In genomic region chr7:111412957-111413356, GRCm38 (mm10) we compare ENCODE assay signal across 19 mouse cellular contexts.
DNase-seq lines count a peak whose midpoint lies in the region; ATAC-seq and TF ChIP-seq lines count a peak whose summit lies in the region.
"Had no signal": no experiment of that assay in that cellular context is flagged by ENCODE, and none has a peak within 500 bp of the region (broad histone marks: within the 10 kb centered on the region; RNA-seq: fewer than 3 reads in every experiment).

No protein-coding gene starts in this region.

- TF ChIP-seq CTCF in forebrain, postnatal 0 days (IDR thresholded peaks at IDR 0.05; ENCODE audit: low read depth), result no peak
- TF ChIP-seq CTCF in hindbrain, postnatal 0 days (IDR thresholded peaks at IDR 0.05; ENCODE audit: low read depth), result no peak

- no peak overlapping the region for H3K9ac ChIP-seq in forebrain, postnatal 0 days
- no peak overlapping the region for H3K9ac ChIP-seq in forebrain, embryonic 11.5 days (ENCODE audit: low read length)
- H3K9ac ChIP-seq in hindbrain, embryonic 13.5 days, result no peak overlapping the region
- H3K9ac ChIP-seq in hindbrain, embryonic 12.5 days, result no peak overlapping the region
- H3K9ac ChIP-seq in lung, embryonic 16.5 days (ENCODE audit: low read length), result no peak overlapping the region
- no peak overlapping the region for H3K9ac ChIP-seq in hindbrain, postnatal 0 days (replicated peaks; ENCODE audit: low read length)
- H3K9ac ChIP-seq: embryonic facial prominence, embryonic 13.5 days; heart, embryonic 12.5 days; hindbrain, embryonic 15.5 days; limb, embryonic 12.5 days; liver, embryonic 13.5 days had no signal

- H3K4me3 ChIP-seq in forebrain, postnatal 0 days (ENCODE audit: low read depth, low read length), result no peak overlapping the region
- H3K4me3 ChIP-seq in forebrain, embryonic 11.5 days (ENCODE audit: low read depth, low read length), result no peak overlapping the region
- no peak overlapping the region for H3K4me3 ChIP-seq in hindbrain, embryonic 13.5 days
- H3K4me3 ChIP-seq in hindbrain, embryonic 12.5 days, result no peak overlapping the region
- no peak overlapping the region for H3K4me3 ChIP-seq in lung, embryonic 16.5 days (ENCODE audit: low read length)
- H3K4me3 ChIP-seq in hindbrain, postnatal 0 days (ENCODE audit: low read length), result no peak overlapping the region
- H3K4me3 ChIP-seq: embryonic facial prominence, embryonic 13.5 days; heart, embryonic 12.5 days; hindbrain, embryonic 15.5 days; limb, embryonic 12.5 days; liver, embryonic 13.5 days had no signal

- H3K27ac ChIP-seq in forebrain, postnatal 0 days (ENCODE audit: low read depth, low read length), result no peak overlapping the region
- H3K27ac ChIP-seq in forebrain, embryonic 11.5 days (ENCODE audit: low read depth, low read length), result no peak overlapping the region
- 0 out of 2 replicates have a peak overlapping the region, but pooled peaks have one; percentile 8 for H3K27ac ChIP-seq in hindbrain, embryonic 13.5 days
- H3K27ac ChIP-seq in hindbrain, embryonic 12.5 days, result no peak overlapping the region
- H3K27ac ChIP-seq in lung, embryonic 16.5 days (ENCODE audit: low read length), result peak overlapping the region; percentile 33; the same call in 1 of the 2 replicates
- H3K27ac ChIP-seq in hindbrain, postnatal 0 days, result no peak overlapping the region
- H3K27ac ChIP-seq: embryonic facial prominence, embryonic 13.5 days; hindbrain, embryonic 15.5 days; limb, embryonic 12.5 days; liver, embryonic 13.5 days had no signal

- no peak for DNase-seq in forebrain, postnatal 0 days
- no peak for DNase-seq in forebrain, embryonic 11.5 days (ENCODE audit: low spot score)
- DNase-seq in lung, postnatal 14 days, result no peak
- peak; percentile 55 for DNase-seq in hindbrain, postnatal 0 days (ENCODE audit: low spot score)
- DNase-seq: adrenal gland, postnatal 14 days; cerebellum, adult 11 months; cerebellum, postnatal 10 days; layer of hippocampus, adult 9-11 months; liver, embryonic 13.5 days; right cerebral cortex, postnatal 4 days had no signal

- H3K4me1 ChIP-seq in forebrain, postnatal 0 days (ENCODE audit: insufficient read depth), result peaks cover 3% of the 10 kb centered on the region; the same call in 1 of the 2 replicates
- no peaks in the 10 kb centered on the region for H3K4me1 ChIP-seq in forebrain, embryonic 11.5 days (replicated peaks; ENCODE audit: control insufficient read depth, insufficient read depth, low read length)
- H3K4me1 ChIP-seq in hindbrain, embryonic 13.5 days (replicated peaks), result no peaks in the 10 kb centered on the region; the same call in none of the 2 replicates
- 0 out of 2 replicates have a peak, but pooled peaks cover 2% of the 10 kb centered on the region for H3K4me1 ChIP-seq in hindbrain, embryonic 12.5 days
- no peaks in the 10 kb centered on the region; the same call in 1 of the 2 replicates for H3K4me1 ChIP-seq in lung, embryonic 16.5 days (replicated peaks; ENCODE audit: control insufficient read depth, insufficient read depth, low read length)
- H3K4me1 ChIP-seq in hindbrain, postnatal 0 days (ENCODE audit: insufficient read depth, low read length), result 0 out of 2 replicates have a peak, but pooled peaks cover 3% of the 10 kb centered on the region
- H3K4me1 ChIP-seq: embryonic facial prominence, embryonic 13.5 days; heart, embryonic 12.5 days; limb, embryonic 12.5 days; liver, embryonic 13.5 days had no signal

- H3K36me3 ChIP-seq in forebrain, postnatal 0 days (ENCODE audit: insufficient read depth), result no peaks in the 10 kb centered on the region
- no peaks in the 10 kb centered on the region for H3K36me3 ChIP-seq in forebrain, embryonic 11.5 days (ENCODE audit: control insufficient read depth, insufficient read depth, low read length)
- no peaks in the 10 kb centered on the region for H3K36me3 ChIP-seq in hindbrain, embryonic 13.5 days
- no peaks in the 10 kb centered on the region for H3K36me3 ChIP-seq in hindbrain, embryonic 12.5 days
- H3K36me3 ChIP-seq in lung, embryonic 16.5 days (ENCODE audit: control insufficient read depth, insufficient read depth, low read length), result no peaks in the 10 kb centered on the region
- no peaks in the 10 kb centered on the region for H3K36me3 ChIP-seq in hindbrain, postnatal 0 days (ENCODE audit: insufficient read depth, low read length)
- H3K36me3 ChIP-seq: embryonic facial prominence, embryonic 13.5 days; heart, embryonic 12.5 days; hindbrain, embryonic 15.5 days; limb, embryonic 12.5 days; liver, embryonic 13.5 days had no signal

- ATAC-seq in forebrain, postnatal 0 days, result peak; percentile 64
- ATAC-seq in forebrain, embryonic 11.5 days (replicated peaks; ENCODE audit: low FRiP score), result no peak
- ATAC-seq in hindbrain, embryonic 13.5 days (ENCODE audit: low FRiP score), result no peak
- no peak for ATAC-seq in hindbrain, embryonic 12.5 days (ENCODE audit: low FRiP score)
- ATAC-seq in lung, embryonic 16.5 days (ENCODE audit: low read depth), result no peak
- ATAC-seq in hindbrain, postnatal 0 days, result peak; percentile 85
- ATAC-seq: intestine, postnatal 0 days had no signal

- no peaks in the 10 kb centered on the region for H3K27me3 ChIP-seq in forebrain, postnatal 0 days (ENCODE audit: insufficient read depth, low read length)
- no peaks in the 10 kb centered on the region for H3K27me3 ChIP-seq in forebrain, embryonic 11.5 days (ENCODE audit: control insufficient read depth, insufficient read depth, low read length)
- no peaks in the 10 kb centered on the region for H3K27me3 ChIP-seq in hindbrain, embryonic 13.5 days
- H3K27me3 ChIP-seq in hindbrain, embryonic 12.5 days, result no peaks in the 10 kb centered on the region
- H3K27me3 ChIP-seq in lung, embryonic 16.5 days (ENCODE audit: control insufficient read depth, insufficient read depth, low read depth, low read length), result no peaks in the 10 kb centered on the region
- H3K27me3 ChIP-seq in hindbrain, postnatal 0 days (ENCODE audit: insufficient read depth, low read length), result no peaks in the 10 kb centered on the region
- H3K27me3 ChIP-seq: CH12.LX; embryonic facial prominence, embryonic 13.5 days; heart, embryonic 12.5 days; hindbrain, embryonic 15.5 days; limb, embryonic 12.5 days; liver, embryonic 13.5 days had no signal

- H3K9me3 ChIP-seq in forebrain, postnatal 0 days (ENCODE audit: low read length), result no peaks in the 10 kb centered on the region
- no peaks in the 10 kb centered on the region for H3K9me3 ChIP-seq in forebrain, embryonic 11.5 days (ENCODE audit: control insufficient read depth, low read length)
- no peaks in the 10 kb centered on the region for H3K9me3 ChIP-seq in hindbrain, embryonic 13.5 days
- H3K9me3 ChIP-seq in hindbrain, embryonic 12.5 days (replicated peaks), result no peaks in the 10 kb centered on the region
- H3K9me3 ChIP-seq in lung, embryonic 16.5 days (ENCODE audit: control insufficient read depth, low read length), result no peaks in the 10 kb centered on the region
- H3K9me3 ChIP-seq in hindbrain, postnatal 0 days (ENCODE audit: low read length), result no peaks in the 10 kb centered on the region
- H3K9me3 ChIP-seq: embryonic facial prominence, embryonic 13.5 days; heart, embryonic 12.5 days; hindbrain, embryonic 15.5 days; limb, embryonic 12.5 days; liver, embryonic 13.5 days had no signal

- H3K4me2 ChIP-seq in forebrain, postnatal 0 days (ENCODE audit: low read depth), result no peak overlapping the region
- H3K4me2 ChIP-seq in forebrain, embryonic 11.5 days (ENCODE audit: low read depth, low read length, severe bottlenecking), result no peak overlapping the region
- H3K4me2 ChIP-seq in hindbrain, embryonic 13.5 days, result no peak overlapping the region
- H3K4me2 ChIP-seq in hindbrain, embryonic 12.5 days (replicated peaks), result no peak overlapping the region
- no peak overlapping the region for H3K4me2 ChIP-seq in lung, embryonic 16.5 days (ENCODE audit: low read depth, low read length)
- H3K4me2 ChIP-seq in hindbrain, postnatal 0 days (ENCODE audit: low read depth, low read length), result no peak overlapping the region
- H3K4me2 ChIP-seq: embryonic facial prominence, embryonic 13.5 days; heart, embryonic 12.5 days; hindbrain, embryonic 15.5 days; limb, embryonic 12.5 days; liver, embryonic 13.5 days had no signal

- WGBS in forebrain, postnatal 0 days, result 30% methylated on average over 2 of the region's 2 CpGs
- WGBS in forebrain, embryonic 11.5 days, result 81% methylated on average over 2 of the region's 2 CpGs
- 55% methylated on average over 2 of the region's 2 CpGs for WGBS in hindbrain, embryonic 13.5 days
- WGBS in hindbrain, embryonic 12.5 days, result 42% methylated on average over 2 of the region's 2 CpGs
- 80% methylated on average over 2 of the region's 2 CpGs for WGBS in lung, embryonic 16.5 days
- 35% methylated on average over 2 of the region's 2 CpGs for WGBS in hindbrain, postnatal 0 days

Comparison
In these comparisons a context has a peak if more than half of its experiments do, and no peak if none do; other contexts are left out.
1. ATAC-seq: peak in forebrain, postnatal 0 days (single experiment) and hindbrain, postnatal 0 days (single experiment); none in forebrain, embryonic 11.5 days (single experiment), hindbrain, embryonic 13.5 days (single experiment), hindbrain, embryonic 12.5 days (single experiment) and lung, embryonic 16.5 days (single experiment).
2. H3K27ac ChIP-seq: peak in hindbrain, embryonic 13.5 days (single experiment) and lung, embryonic 16.5 days (single experiment); none in forebrain, postnatal 0 days (single experiment), forebrain, embryonic 11.5 days (single experiment), hindbrain, embryonic 12.5 days (single experiment) and hindbrain, postnatal 0 days (single experiment).